Mouse (Mus musculus) heart, postnatal 0 days (tissue): Measurements from ENCODE around the gene Gm49711. TPM values are rescaled to one million over a fixed set of nuclear protein-coding genes. Genes with fewer than 3 reads are reported as not detected.

Experiments used
- ATAC-seq: fragments of 200-750 bp; cut with Nextera tagmentation; 2 replicates; pipeline ENCODE4 v1.8.0; 2017; ENCODE audit warnings: low read depth, moderate number of reproducible peaks, moderate library complexity; ENCODE audit not compliant: insufficient read depth
- DNase-seq: peaks from one replicate; pipeline ENCODE4 v3.0.0-alpha.2; 2016; ENCODE audit warnings: low spot score
- H3K27ac ChIP-seq: fragments of 300-500 bp; sonication (generic); 2 replicates; pipeline ENCODE4 v1.5.1; 2014; ENCODE audit warnings: low read depth, mild to moderate bottlenecking
- H3K27me3 ChIP-seq: fragments of 300-500 bp; sonication (generic); 2 replicates; pipeline ENCODE4 v1.6.1; 2014; ENCODE audit warnings: low read length, mixed read lengths; ENCODE audit not compliant: control insufficient read depth, insufficient read depth
- H3K36me3 ChIP-seq: fragments of 300-500 bp; sonication (generic); replicated peaks from 2 replicates; pipeline ENCODE4 v1.6.1; 2014; ENCODE audit warnings: low read length, mixed read lengths; ENCODE audit not compliant: control insufficient read depth, insufficient read depth
- H3K4me1 ChIP-seq: fragments of 300-500 bp; sonication (generic); 2 replicates; pipeline ENCODE4 v1.6.1; 2014; ENCODE audit warnings: antibody characterized with exemption; ENCODE audit not compliant: control insufficient read depth, insufficient read depth
- H3K4me2 ChIP-seq: fragments of 300-500 bp; sonication (generic); 2 replicates; pipeline ENCODE4 v1.6.1; 2014; ENCODE audit warnings: low read depth, mild to moderate bottlenecking, low read length, moderate library complexity
- H3K4me3 ChIP-seq: fragments of 300-500 bp; sonication (generic); 2 replicates; pipeline ENCODE4 v1.5.1; 2014; ENCODE audit warnings: low read depth, low read length
- H3K9ac ChIP-seq: fragments of 300-500 bp; sonication (generic); replicated peaks from 2 replicates; pipeline ENCODE4 v1.6.1; 2014; ENCODE audit warnings: low read depth, low read length, mixed read lengths
- H3K9me3 ChIP-seq: fragments of 300-500 bp; sonication (generic); replicated peaks from 2 replicates; pipeline ENCODE4 v1.6.1; 2016; ENCODE audit warnings: low read length; ENCODE audit not compliant: control insufficient read depth
- CTCF ChIP-seq: IDR thresholded peaks from 2 replicates; pipeline ENCODE4 v1.5.1; 2016; ENCODE audit warnings: antibody characterized with exemption, control low read depth, low read depth
- EP300 ChIP-seq: IDR thresholded peaks from 2 replicates; pipeline ENCODE4 v1.6.1; 2016; ENCODE audit warnings: antibody characterized with exemption, low read depth
- WGBS: fragments of 180-500 bp; shearing (Covaris S2); extraction: QIAGEN DNeasy Blood & Tissue Kit; methylation state at CpG from one replicate; pipeline ENCODE4 v1.1.7; 2014; 5-methylcytosine and 5-hydroxymethylcytosine counted together
- polyA plus RNA-seq: library from polyadenylated mRNA; unstranded; fragments of >200 nt; fragmentation: Nextera tagmentation; extraction: Ambion mirVana; gene quantifications from 2 replicates; pipeline ENCODE4 v1.2.1, GENCODE M21; 2015
- total RNA-seq: library from RNA; depleted of rRNA; stranded (reverse); fragments of >200 nt; gene quantifications from 2 replicates; pipeline ENCODE4 v1.2.3, GENCODE M21; 2014; ENCODE audit warnings: low replicate concordance; rRNA removed

The Gm49711 gene
- total RNA-seq (not detected in 2 replicates), polyA plus RNA-seq (0.20 TPM in 1 of 2 replicates, not detected in the other)

- peak within 1 kb of the TSS; percentile 96 for H3K4me3 ChIP-seq
- peaks cover 9% of the 10 kb centered on the region for H3K9me3 ChIP-seq
- TF ChIP-seq CTCF (peak; percentile 1; the same call in 1 of the 2 replicates), EP300 (no peak)
- H3K36me3 ChIP-seq, result peaks cover 6% of the 10 kb centered on the region; the same call in 1 of the 2 replicates
- no peaks in the 10 kb centered on the region for H3K27me3 ChIP-seq
- H3K9ac ChIP-seq, result peak within 1 kb of the TSS; percentile 84
- H3K27ac ChIP-seq, result peak within 1 kb of the TSS; percentile 80
- H3K4me2 ChIP-seq, result peak within 1 kb of the TSS; percentile 99
- peak; percentile 72 for DNase-seq
- peaks cover 12% of the 10 kb centered on the region; the same call in 1 of the 2 replicates for H3K4me1 ChIP-seq
- under 1% methylated on average over 77 of the region's 99 CpGs for WGBS
- ATAC-seq, result peak; percentile 93
Measured at GRCm38 (mm10) chr16:92057852-92058643, at the start of gene Gm49711, which contains the start of the genes Mrps6 and Slc5a3. Gene Gm49711, plus strand, starts transcription at chr16:92058316. Gene Mrps6, plus strand, starts transcription at chr16:92058270. Gene Slc5a3, plus strand, starts transcription at chr16:92058322.

- Histone ChIP-seq H3K36me3 (no peaks in the 10 kb centered on the region), H3K27ac (no peak overlapping the region), H3K4me1 (no peaks in the 10 kb centered on the region), H3K27me3 (no peaks in the 10 kb centered on the region), H3K9me3 (no peaks in the 10 kb centered on the region), H3K9ac (no peak overlapping the region), H3K4me2 (no peak overlapping the region), H3K4me3 (no peak overlapping the region)
- ATAC-seq (no peak), DNase-seq (no peak)
- TF ChIP-seq EP300 (no peak), CTCF (no peak)
- 81% methylated on average over 2 of the region's 2 CpGs for WGBS
Measured at GRCm38 (mm10) chr16:92009586-92009985, 48.5 kb upstream of the Gm49711 start.

GRCm38 (mm10) chr16:92016792-92017191 lies 41.3 kb upstream of the Gm49711 start:
- Histone ChIP-seq H3K27ac (no peak overlapping the region), H3K9ac (no peak overlapping the region), H3K4me1 (peaks cover 11% of the 10 kb centered on the region; the same call in 1 of the 2 replicates), H3K9me3 (no peaks in the 10 kb centered on the region), H3K4me3 (no peak overlapping the region), H3K36me3 (no peaks in the 10 kb centered on the region), H3K4me2 (no peak overlapping the region), H3K27me3 (no peaks in the 10 kb centered on the region)
- TF ChIP-seq CTCF (no peak), EP300 (no peak)
- DNase-seq (no peak), ATAC-seq (no peak)
- WGBS, result 78% methylated on average over 8 of the region's 8 CpGs

- H3K4me3 ChIP-seq, result peak overlapping the region; percentile 49
- peak; percentile 27; the same call in 1 of the 2 replicates for ATAC-seq
- no peak for TF ChIP-seq EP300
- no peak for TF ChIP-seq CTCF
- peak overlapping the region; percentile 61 for H3K9ac ChIP-seq
- no peaks in the 10 kb centered on the region for H3K27me3 ChIP-seq
- no peaks in the 10 kb centered on the region for H3K9me3 ChIP-seq
- WGBS, result 8% methylated on average over 26 of the region's 26 CpGs
- peaks cover 23% of the 10 kb centered on the region for H3K4me1 ChIP-seq
- no peaks in the 10 kb centered on the region for H3K36me3 ChIP-seq
- peak; percentile 57 for DNase-seq
- H3K27ac ChIP-seq, result peak overlapping the region; percentile 73
- peak overlapping the region; percentile 74 for H3K4me2 ChIP-seq
Measured at GRCm38 (mm10) chr16:92019141-92020118, 38.7 kb upstream of the Gm49711 start.
